Mouse (Mus musculus) lung, postnatal 4 days (tissue): ENCODE data around the gene Ssh1.

Experiments used
- DNase-seq, 2 experiments: peaks; one replicate each; pipeline ENCODE4 v3.0.0; 2021

The Ssh1 gene

GRCm38 (mm10) chr5:113964972-113965371 lies 28.7 kb downstream of the Ssh1 start:
- no peak for DNase-seq

DNA sequence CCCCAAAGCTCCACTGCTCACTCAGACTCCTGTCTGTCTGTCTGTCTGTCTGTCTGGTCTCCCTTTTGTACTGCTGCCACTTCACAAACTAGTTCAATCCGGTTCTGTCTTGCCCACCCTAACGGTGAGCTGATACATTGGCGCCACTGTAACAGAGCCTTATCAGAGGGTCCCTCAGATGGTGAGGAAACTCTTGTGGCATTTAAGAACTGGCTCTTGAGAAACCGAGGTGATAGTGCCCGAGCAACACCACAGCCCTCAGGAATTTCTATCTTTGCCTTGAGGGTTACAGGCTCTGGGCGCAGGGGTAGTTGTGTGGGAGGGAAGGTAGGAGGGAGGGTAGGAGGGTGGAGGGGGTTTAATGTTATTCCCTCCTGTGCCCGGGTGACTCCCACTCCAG lies 31.9 kb downstream of the Ssh1 start:
- no peak for DNase-seq

GRCm38 (mm10) chr5:113960416-113960815 lies 33.3 kb downstream of the Ssh1 start:
- DNase-seq: no peak

- no peak for DNase-seq
Observed at GRCm38 (mm10) chr5:113959039-113959438, 34.7 kb downstream of the Ssh1 start.

- DNase-seq: peak; percentile 81 to 90
Observed at GRCm38 (mm10) chr5:113956510-113956909, 37.2 kb downstream of the Ssh1 start.

GRCm38 (mm10) chr5:113955691-113956090 lies 38.0 kb downstream of the Ssh1 start:
- no peak for DNase-seq

GRCm38 (mm10) chr5:113955281-113955680 lies 38.4 kb downstream of the Ssh1 start:
- DNase-seq: no peak

DNA sequence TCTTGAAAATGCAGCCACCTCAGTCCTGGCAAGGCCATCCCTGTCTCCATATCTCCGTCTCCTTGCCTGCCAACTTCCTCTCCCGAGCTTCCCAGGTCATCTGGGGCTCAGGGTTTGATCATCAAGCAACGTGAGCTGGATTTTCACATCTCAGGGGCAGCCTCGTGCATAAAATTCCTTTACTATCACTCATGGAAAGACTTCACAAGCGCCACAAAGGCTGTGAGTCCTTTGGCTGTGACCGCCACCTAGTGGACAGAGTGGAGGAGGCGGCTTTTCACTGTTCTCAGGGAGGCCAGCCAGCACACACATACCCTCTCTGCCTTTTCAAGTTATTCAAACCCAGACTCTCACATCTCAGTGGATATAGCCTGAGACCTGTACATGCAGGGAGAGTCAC lies 39.3 kb downstream of the Ssh1 start:
- peak; percentile 80 to 89 for DNase-seq

GRCm38 (mm10) chr5:113952519-113952918 lies 41.2 kb downstream of the Ssh1 start:
- DNase-seq: no peak

GRCm38 (mm10) chr5:113951693-113952071 lies 42.0 kb downstream of the Ssh1 start:
- peak; percentile 36 to 56 for DNase-seq

GRCm38 (mm10) chr5:113950786-113951692 lies 42.7 kb downstream of the Ssh1 start:
- peak in 1 of 2 experiments; percentile 70 for DNase-seq

GRCm38 (mm10) chr5:113950133-113950532 lies 43.6 kb downstream of the Ssh1 start:
- no peak for DNase-seq

- DNase-seq: no peak
Observed at GRCm38 (mm10) chr5:113947280-113947679, 46.4 kb downstream of the Ssh1 start.

- DNase-seq: peak; percentile 60 to 64
Observed at GRCm38 (mm10) chr5:113945126-113945525, 48.6 kb downstream of the Ssh1 start.

DNA sequence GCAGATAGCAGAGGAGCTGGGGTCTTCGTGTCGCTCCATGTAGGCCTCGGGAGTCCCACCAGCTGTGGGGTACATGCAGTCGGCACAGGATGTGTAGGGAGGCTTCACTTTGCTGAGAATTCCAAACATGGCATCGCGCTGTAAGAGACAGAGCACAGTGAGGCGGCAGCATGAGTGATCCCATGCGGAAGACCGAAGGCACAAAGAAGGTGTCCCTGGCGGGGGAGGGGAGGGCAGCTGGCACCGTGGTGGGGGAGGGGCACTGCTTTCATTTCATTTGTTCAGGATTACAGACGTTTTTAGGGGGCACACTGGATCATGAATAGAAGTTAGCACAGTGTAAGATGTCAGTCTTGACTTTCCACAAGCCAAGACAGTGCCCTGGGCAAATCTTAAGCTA lies 50.4 kb downstream of the Ssh1 start:
- no peak for DNase-seq

GRCm38 (mm10) chr5:113942580-113942979 lies 51.1 kb downstream of the Ssh1 start:
- DNase-seq: peak; percentile 56 to 60

GRCm38 (mm10) chr5:113939263-113939900 lies 54.3 kb downstream of the Ssh1 start:
- DNase-seq: no peak

DNA sequence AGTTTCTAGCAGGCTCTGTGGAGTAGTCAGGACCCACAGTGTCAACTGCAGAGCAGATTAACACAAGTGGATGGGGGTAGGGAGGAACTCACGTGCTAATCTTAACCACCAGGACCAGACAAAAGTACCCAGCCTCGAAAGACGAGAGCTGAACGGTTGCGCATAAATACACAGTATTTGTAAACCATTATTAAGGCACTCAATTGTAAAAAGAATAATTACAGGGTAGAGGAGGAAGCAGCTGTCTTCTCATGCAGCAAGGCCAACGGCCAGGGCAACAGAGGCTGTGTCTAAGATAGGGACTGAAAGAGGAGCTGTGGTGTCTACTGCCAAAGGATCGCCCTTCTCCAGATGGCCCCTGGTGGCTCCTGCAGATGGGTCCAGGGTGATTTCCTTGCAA lies 56.0 kb downstream of the Ssh1 start:
- DNase-seq: no peak

GRCm38 (mm10) chr5:113933889-113934288 lies 59.8 kb downstream of the Ssh1 start:
- no peak for DNase-seq

- no peak for DNase-seq
Observed at GRCm38 (mm10) chr5:113933480-113933879, 60.2 kb downstream of the Ssh1 start.

DNA sequence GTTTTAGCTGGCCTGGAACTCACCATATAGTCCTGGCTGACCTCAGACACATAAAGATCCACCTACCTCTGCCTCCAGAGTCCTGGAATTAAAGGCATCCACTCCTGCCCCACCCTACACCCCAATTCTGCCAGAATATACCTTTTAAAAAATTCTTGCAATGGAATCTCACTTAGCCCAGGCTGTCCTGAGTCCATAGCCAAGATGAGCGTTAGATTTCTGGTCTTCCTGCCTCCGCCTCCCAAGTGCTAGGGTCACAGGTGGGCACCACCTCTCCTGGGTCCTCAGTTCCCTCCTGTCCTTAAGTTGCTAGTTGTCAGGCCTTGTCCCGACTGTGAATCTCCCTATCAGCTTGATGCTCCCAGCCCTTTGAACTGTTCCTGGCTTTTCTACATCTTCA lies 61.4 kb downstream of the Ssh1 start:
- DNase-seq: no peak

GRCm38 (mm10) chr5:113930648-113931609 lies 62.8 kb downstream of the Ssh1 start:
- peak; percentile 84 to 91 for DNase-seq
